Mouse (Mus musculus) megakaryocyte, embryonic 14.5 days (primary cell): ENCODE data around the gene Myof.

ENCODE experiments used
- FLI1 ChIP-seq: IDR thresholded peaks from 2 replicates; pipeline ENCODE4 v1.6.1; 2012; ENCODE audit warnings: low read length, inconsistent platforms, mixed read lengths
- GATA1 ChIP-seq: IDR thresholded peaks from 3 replicates; pipeline ENCODE4 v1.6.1; 2012; ENCODE audit warnings: mixed read lengths, low read length, inconsistent platforms, borderline replicate concordance

- TF ChIP-seq GATA1, result no peak
- no peak for TF ChIP-seq FLI1
Observed at GRCm38 (mm10) chr19:38056931-38057330, 13.6 kb upstream of the Myof start.
